Mouse (Mus musculus) hindbrain, embryonic 16.5 days (tissue): Measurements from ENCODE around the gene A430078G23Rik. TPM values are rescaled to one million over a fixed set of nuclear protein-coding genes. Genes with fewer than 3 reads are reported as not detected.

Experiments
- ATAC-seq: fragments of 200-750 bp; cut with Nextera tagmentation; 2 replicates; pipeline ENCODE4 v1.8.0; 2017; ENCODE audit warnings: moderate TSS enrichment, moderate library complexity
- H3K27ac ChIP-seq: fragments of 300-500 bp; sonication (generic); 2 replicates; pipeline ENCODE4 v1.5.1; 2014; ENCODE audit warnings: low read depth, mild to moderate bottlenecking, control low read depth, low read length, moderate library complexity
- H3K27me3 ChIP-seq: fragments of 300-500 bp; sonication (generic); replicated peaks from 2 replicates; pipeline ENCODE4 v1.6.1; 2014; ENCODE audit warnings: low read length; ENCODE audit not compliant: control insufficient read depth, insufficient read depth
- H3K36me3 ChIP-seq: fragments of 300-500 bp; sonication (generic); 2 replicates; pipeline ENCODE4 v1.6.1; 2014; ENCODE audit warnings: mild to moderate bottlenecking, low read length, moderate library complexity, mixed read lengths; ENCODE audit not compliant: control insufficient read depth, insufficient read depth
- H3K4me1 ChIP-seq: fragments of 300-500 bp; sonication (generic); 2 replicates; pipeline ENCODE4 v1.6.1; 2014; ENCODE audit warnings: low read depth, low read length; ENCODE audit not compliant: control insufficient read depth, insufficient read depth
- H3K4me2 ChIP-seq: fragments of 300-500 bp; sonication (generic); 2 replicates; pipeline ENCODE4 v1.6.1; 2014; ENCODE audit warnings: mild to moderate bottlenecking, low read length, control low read depth, moderate library complexity
- H3K4me3 ChIP-seq: fragments of 300-500 bp; sonication (generic); 2 replicates; pipeline ENCODE4 v1.5.1; 2014; ENCODE audit warnings: mild to moderate bottlenecking, low read length, control low read depth, moderate library complexity
- H3K9ac ChIP-seq: fragments of 300-500 bp; sonication (generic); 2 replicates; pipeline ENCODE4 v1.6.1; 2014; ENCODE audit warnings: low read depth, mild to moderate bottlenecking, control low read depth, low read length, moderate library complexity
- H3K9me3 ChIP-seq: fragments of 300-500 bp; sonication (generic); 2 replicates; pipeline ENCODE4 v1.6.1; 2014; ENCODE audit warnings: mild to moderate bottlenecking, low read length, moderate library complexity; ENCODE audit not compliant: control insufficient read depth
- WGBS: fragments of 180-500 bp; shearing (Covaris S2); extraction: QIAGEN DNeasy Blood & Tissue Kit; methylation state at CpG from one replicate; pipeline ENCODE4 v1.1.7; 2014; 5-methylcytosine and 5-hydroxymethylcytosine counted together
- polyA plus RNA-seq: library from polyadenylated mRNA; unstranded; fragments of >200 nt; fragmentation: Nextera tagmentation; extraction: Ambion mirVana; gene quantifications from 2 replicates; pipeline ENCODE4 v1.2.1, GENCODE M21; 2015

Gene A430078G23Rik
- polyA plus RNA-seq, 1 experiment from 2014 or later = not detected

- Histone ChIP-seq H3K9me3 (no peaks in the 10 kb centered on the region), H3K9ac (peak within 1 kb of the TSS; percentile 85), H3K4me1 (peaks cover 12% of the 10 kb centered on the region), H3K36me3 (no peaks in the 10 kb centered on the region), H3K4me3 (peak within 1 kb of the TSS; percentile 90), H3K27ac (peak within 1 kb of the TSS; percentile 59), H3K4me2 (peak within 1 kb of the TSS; percentile 86), H3K27me3 (no peaks in the 10 kb centered on the region)
- ATAC-seq = peak; percentile 99
- WGBS = under 1% methylated on average over 47 of the region's 48 CpGs
These were observed 39.8 kb downstream of the A430078G23Rik start, which contains the start of gene Arhgef18 for GRCm38 (mm10) chr8:3392771-3393710. Gene Arhgef18 (plus strand): TSS chr8:3393006.

DNA sequence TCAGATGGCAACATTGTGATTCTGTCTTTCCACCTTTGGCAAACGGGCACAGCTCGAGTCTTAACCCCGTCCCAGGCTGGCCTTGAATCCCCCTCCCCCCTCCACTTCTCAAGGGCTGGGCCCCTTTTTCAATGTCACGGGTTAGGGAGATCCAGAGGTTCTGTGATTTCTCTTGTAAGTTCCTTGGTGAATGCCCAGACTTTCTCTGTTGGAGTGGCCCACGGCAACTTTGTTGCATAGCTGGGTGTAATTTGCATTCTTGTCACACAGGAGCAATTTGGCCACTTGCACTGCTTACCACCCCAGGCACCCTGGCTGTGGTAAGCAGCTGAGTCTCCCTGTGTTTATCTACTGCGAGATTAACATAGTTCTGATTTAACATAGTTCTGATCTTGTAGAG lies 41.4 kb downstream of the A430078G23Rik start:
- Histone ChIP-seq H3K4me2 (peak overlapping the region; percentile 37), H3K27ac (peak overlapping the region; percentile 23; the same call in 1 of the 2 replicates), H3K4me1 (peaks cover 12% of the 10 kb centered on the region), H3K4me3 (0 out of 2 replicates have a peak overlapping the region, but pooled peaks have one; percentile 4), H3K9ac (peak overlapping the region; percentile 13; the same call in 1 of the 2 replicates), H3K27me3 (no peaks in the 10 kb centered on the region), H3K36me3 (no peaks in the 10 kb centered on the region), H3K9me3 (no peaks in the 10 kb centered on the region)
- 5% methylated on average over 6 of the region's 6 CpGs for WGBS
- ATAC-seq = no peak; the same call in 1 of the 2 replicates

DNA sequence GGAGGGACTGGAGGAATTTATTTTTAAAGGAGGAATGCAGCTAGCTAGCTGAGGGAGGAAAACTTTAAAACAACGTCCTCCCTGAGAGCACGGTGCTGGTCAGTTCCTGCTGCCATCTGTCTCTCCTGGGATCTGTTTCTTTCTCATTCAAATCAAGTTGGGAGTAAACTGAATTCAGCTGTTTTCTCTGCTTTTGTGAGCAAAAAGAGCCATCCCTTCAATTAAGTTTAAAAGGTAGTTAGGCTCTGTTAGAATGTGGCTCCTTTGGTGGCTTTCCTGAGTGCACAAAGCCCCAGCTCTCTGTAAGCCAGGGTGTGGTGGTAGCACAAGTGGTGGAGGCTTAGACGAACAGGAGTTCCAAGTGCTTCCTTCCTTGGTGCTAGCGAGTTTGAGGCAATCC lies 42.0 kb downstream of the A430078G23Rik start:
- Histone ChIP-seq H3K9me3 (no peaks in the 10 kb centered on the region), H3K27me3 (no peaks in the 10 kb centered on the region), H3K4me1 (peaks cover 12% of the 10 kb centered on the region), H3K4me3 (no peak overlapping the region), H3K4me2 (peak overlapping the region; percentile 37), H3K27ac (peak overlapping the region; percentile 14; the same call in 1 of the 2 replicates), H3K36me3 (no peaks in the 10 kb centered on the region), H3K9ac (no peak overlapping the region)
- no peak for ATAC-seq
- WGBS = 11% methylated on average over 4 of the region's 4 CpGs

- peaks cover 9% of the 10 kb centered on the region for H3K4me1 ChIP-seq
- ATAC-seq = no peak
- H3K36me3 ChIP-seq = no peaks in the 10 kb centered on the region
- H3K27me3 ChIP-seq = no peaks in the 10 kb centered on the region
- H3K9me3 ChIP-seq = no peaks in the 10 kb centered on the region
- no peak overlapping the region for H3K9ac ChIP-seq
- H3K4me3 ChIP-seq = no peak overlapping the region
- 83% methylated on average over 3 of the region's 3 CpGs for WGBS
- H3K4me2 ChIP-seq = no peak overlapping the region
- no peak overlapping the region for H3K27ac ChIP-seq
These were observed 44.4 kb downstream of the A430078G23Rik start for GRCm38 (mm10) chr8:3397597-3397996.

- H3K4me1 ChIP-seq = no peaks in the 10 kb centered on the region; the same call in 1 of the 2 replicates
- H3K4me2 ChIP-seq = no peak overlapping the region
- WGBS = 46% methylated on average over 2 of the region's 2 CpGs
- H3K4me3 ChIP-seq = no peak overlapping the region
- H3K27ac ChIP-seq = no peak overlapping the region
- H3K36me3 ChIP-seq = no peaks in the 10 kb centered on the region
- H3K9me3 ChIP-seq = no peaks in the 10 kb centered on the region
- no peak overlapping the region for H3K9ac ChIP-seq
- no peaks in the 10 kb centered on the region for H3K27me3 ChIP-seq
- ATAC-seq = no peak
These were observed 47.3 kb downstream of the A430078G23Rik start for GRCm38 (mm10) chr8:3400509-3400908.

GRCm38 (mm10) chr8:3407417-3407816 lies 54.2 kb downstream of the A430078G23Rik start:
- Histone ChIP-seq H3K4me1 (no peaks in the 10 kb centered on the region), H3K4me3 (no peak overlapping the region)
- WGBS = 95% methylated on average over 3 of the region's 3 CpGs

GRCm38 (mm10) chr8:3411085-3411484 lies 57.9 kb downstream of the A430078G23Rik start:
- ATAC-seq = no peak
- Histone ChIP-seq H3K9me3 (no peaks in the 10 kb centered on the region), H3K4me3 (no peak overlapping the region), H3K27ac (no peak overlapping the region), H3K9ac (no peak overlapping the region), H3K36me3 (no peaks in the 10 kb centered on the region), H3K27me3 (no peaks in the 10 kb centered on the region), H3K4me2 (no peak overlapping the region), H3K4me1 (peaks cover 6% of the 10 kb centered on the region)
- WGBS = 87% methylated on average over 2 of the region's 2 CpGs

More at GRCm38 (mm10) chr8:3407417-3407816, 54.2 kb downstream of the A430078G23Rik start:
- H3K4me2 ChIP-seq = no peak overlapping the region
- H3K27me3 ChIP-seq = no peaks in the 10 kb centered on the region
- no peak overlapping the region for H3K9ac ChIP-seq
- no peak for ATAC-seq
- H3K9me3 ChIP-seq = no peaks in the 10 kb centered on the region
- H3K27ac ChIP-seq = no peak overlapping the region
- no peaks in the 10 kb centered on the region for H3K36me3 ChIP-seq

GRCm38 (mm10) chr8:3411901-3412301 lies 58.7 kb downstream of the A430078G23Rik start:
- Histone ChIP-seq H3K4me2 (no peak overlapping the region), H3K36me3 (no peaks in the 10 kb centered on the region), H3K9ac (no peak overlapping the region), H3K27ac (no peak overlapping the region), H3K27me3 (no peaks in the 10 kb centered on the region), H3K4me3 (no peak overlapping the region), H3K4me1 (peaks cover 12% of the 10 kb centered on the region), H3K9me3 (no peaks in the 10 kb centered on the region)
- WGBS = 92% methylated on average over 7 of the region's 7 CpGs
- no peak for ATAC-seq

GRCm38 (mm10) chr8:3412816-3413215 lies 59.6 kb downstream of the A430078G23Rik start:
- Histone ChIP-seq H3K4me3 (no peak overlapping the region), H3K27ac (no peak overlapping the region), H3K4me1 (peaks cover 21% of the 10 kb centered on the region), H3K9ac (no peak overlapping the region), H3K4me2 (no peak overlapping the region), H3K9me3 (no peaks in the 10 kb centered on the region), H3K36me3 (no peaks in the 10 kb centered on the region), H3K27me3 (no peaks in the 10 kb centered on the region)
- 92% methylated on average over 1 of the region's 1 CpGs for WGBS
- ATAC-seq = no peak
